Mouse (Mus musculus) adrenal gland, adult 18-20 months (tissue): ENCODE data around the gene Foxn3. TPM values are rescaled to one million over a fixed set of nuclear protein-coding genes. Genes with fewer than 3 reads are reported as not detected.

ENCODE experiments used
- DNase-seq, 2 experiments: peaks; one replicate each; pipeline ENCODE4 v3.0.0; 2021 to 2022; ENCODE audit warnings: low spot score in 2 of 2
- total RNA-seq, 2 experiments: library from RNA; stranded (reverse); gene quantifications; 1 replicate in 1 of 2; 2 replicates in 1 of 2; pipeline ENCODE4 v1.2.3; 2021

The Foxn3 gene
- total RNA-seq, 2 experiments from 2014 or later, result 41.4 to 49.2 TPM

DNA sequence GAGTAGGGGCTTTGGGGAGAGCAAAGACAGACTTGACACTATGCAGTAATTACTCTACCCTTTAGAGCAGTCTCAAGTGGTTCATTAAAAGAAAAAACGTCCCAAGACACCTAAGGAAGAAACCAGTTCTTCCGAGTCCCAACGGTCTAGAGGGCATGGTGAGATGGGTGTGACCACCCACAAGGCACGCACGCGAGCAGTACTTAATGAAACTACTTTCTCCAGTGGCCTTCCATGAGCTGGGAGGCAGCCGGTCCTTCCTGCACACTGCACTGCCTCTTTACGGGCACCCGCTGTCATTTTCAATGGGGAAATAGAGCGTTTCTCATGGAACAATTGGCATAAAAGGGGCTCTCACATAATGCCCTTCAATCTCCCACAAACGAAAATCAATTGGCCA is 294.4 kb downstream of the Foxn3 start:
- no peak for DNase-seq

DNA sequence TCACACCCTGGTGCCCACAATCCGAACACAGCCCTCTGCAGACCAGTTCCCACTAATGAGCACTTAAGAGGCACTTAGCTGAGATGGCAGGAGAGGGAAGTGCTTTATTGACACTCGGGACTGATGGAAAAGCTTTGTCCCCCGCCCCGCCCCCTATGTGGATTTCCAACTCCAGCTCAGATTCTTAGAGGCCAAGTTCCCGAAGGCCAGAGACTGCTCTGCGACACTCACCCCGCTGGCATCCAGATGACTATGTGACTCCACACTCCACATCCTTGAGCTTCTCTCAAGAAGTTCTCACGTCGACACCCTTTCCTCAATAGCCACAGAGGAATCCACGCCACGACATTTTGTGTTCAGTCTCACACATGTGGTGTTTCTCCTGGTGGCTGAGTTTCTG is 295.6 kb downstream of the Foxn3 start:
- peak in 1 of 2 experiments; percentile 25 for DNase-seq

DNA sequence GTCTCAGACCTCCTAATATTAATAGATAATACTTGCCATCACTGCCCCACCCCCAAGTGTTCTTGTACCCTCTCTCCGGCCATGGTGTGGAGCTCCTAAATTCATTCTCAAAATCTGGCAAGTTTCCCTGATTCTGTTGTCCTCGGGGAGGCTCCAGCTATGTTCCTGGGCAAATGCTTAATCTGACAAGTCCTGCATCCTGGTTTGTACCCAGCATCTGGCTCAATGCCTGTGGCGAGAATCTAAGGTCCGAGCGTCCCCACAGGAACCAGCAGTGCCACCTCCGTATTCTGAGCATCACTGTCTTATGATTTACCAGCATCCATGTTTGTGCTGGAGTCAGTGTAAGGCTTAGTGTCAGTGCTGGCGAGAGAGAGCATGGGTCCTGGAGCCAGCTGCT is 296.9 kb downstream of the Foxn3 start:
- no peak for DNase-seq

DNA sequence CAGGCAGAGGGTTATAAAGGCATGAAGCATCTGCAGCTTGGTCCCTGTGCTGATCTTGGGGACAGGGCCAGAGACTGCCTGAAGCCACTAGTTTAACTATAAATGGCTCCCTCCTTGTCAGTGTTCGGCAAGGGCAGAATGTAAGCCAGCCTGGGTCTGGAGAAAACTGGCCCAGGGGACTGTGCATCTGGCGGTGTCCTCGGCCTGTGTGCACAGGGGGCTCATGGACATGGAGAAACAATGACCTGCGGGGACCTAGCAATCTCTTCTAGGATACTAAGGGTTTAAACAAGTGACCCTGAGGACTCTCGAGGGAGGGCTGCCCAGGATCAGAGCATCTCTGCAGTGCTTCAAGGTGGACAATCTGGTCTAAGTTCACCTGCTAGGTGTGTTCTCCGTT is 297.6 kb downstream of the Foxn3 start:
- DNase-seq, result no peak

DNA sequence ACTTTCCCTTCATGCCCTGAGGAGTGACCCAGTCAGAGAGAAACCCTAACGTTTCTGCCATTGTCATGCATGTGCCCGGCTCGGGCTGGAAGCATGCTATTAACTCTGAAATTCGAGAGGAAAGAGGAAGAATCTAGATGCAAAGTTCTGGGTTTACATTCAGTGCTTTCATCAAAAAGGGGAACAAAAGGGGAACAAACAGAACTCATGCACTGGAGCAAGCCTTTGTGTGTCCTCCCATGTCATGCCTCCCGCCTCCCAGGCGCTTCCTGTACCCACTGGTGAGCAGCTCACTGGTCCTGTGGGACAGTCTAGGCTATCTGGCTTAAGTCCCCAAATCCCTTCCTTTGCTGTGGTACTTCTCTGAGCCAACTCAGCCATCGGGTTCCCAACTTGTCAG is 299.0 kb downstream of the Foxn3 start:
- no peak for DNase-seq

DNA sequence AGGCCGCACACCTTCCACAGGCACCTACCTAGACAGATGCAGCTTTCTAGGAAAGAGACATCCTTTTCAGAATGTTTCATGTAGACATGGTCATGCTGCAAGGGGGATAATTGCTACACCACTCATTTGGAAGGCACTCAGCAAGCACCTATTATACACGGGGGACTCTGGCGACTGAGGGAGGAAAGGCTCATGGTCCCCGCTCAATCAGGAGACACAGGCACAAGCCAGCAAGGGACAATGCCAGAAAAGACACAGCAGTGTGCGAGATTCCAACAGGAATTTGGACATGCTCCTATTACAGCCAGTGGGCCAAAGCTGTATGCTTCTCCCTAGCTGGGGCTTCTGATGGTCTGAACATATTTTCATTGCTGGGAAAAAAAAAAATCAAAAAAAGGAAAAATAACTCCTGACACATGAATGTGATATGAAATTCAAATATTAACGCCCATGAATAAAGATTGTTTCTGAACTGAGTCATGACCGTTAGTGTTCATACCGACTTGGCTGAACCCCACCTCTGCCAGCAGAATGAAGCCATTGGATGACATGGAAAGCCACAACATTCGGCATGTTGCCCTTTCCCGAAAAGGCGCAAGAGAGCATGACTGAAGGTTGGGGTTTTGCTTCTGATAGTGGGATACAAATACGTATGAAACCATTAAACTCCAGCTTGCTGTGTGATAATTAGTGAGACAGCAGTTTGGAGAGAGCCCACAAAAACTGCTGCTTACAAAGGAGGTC is 299.6 kb downstream of the Foxn3 start:
- no peak for DNase-seq

DNA sequence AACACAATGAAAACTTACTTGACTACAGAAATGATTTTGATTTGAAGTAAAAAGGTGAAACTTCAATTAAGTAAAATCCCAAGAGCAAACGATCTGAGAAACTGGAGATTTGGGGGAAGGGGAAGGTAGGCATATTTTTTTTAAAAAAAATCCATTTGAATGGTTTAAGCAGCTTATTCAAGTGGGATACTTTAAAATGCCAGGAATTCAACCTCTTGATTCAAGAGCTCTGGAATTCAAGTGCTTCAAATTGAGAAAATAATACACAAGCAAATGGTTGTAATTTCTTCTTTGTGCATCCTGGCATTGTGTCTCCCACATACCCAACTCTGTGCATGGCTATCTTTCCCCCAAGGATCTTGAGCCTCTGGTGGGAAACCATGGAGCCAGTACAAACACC is 300.5 kb downstream of the Foxn3 start:
- no peak for DNase-seq

DNA sequence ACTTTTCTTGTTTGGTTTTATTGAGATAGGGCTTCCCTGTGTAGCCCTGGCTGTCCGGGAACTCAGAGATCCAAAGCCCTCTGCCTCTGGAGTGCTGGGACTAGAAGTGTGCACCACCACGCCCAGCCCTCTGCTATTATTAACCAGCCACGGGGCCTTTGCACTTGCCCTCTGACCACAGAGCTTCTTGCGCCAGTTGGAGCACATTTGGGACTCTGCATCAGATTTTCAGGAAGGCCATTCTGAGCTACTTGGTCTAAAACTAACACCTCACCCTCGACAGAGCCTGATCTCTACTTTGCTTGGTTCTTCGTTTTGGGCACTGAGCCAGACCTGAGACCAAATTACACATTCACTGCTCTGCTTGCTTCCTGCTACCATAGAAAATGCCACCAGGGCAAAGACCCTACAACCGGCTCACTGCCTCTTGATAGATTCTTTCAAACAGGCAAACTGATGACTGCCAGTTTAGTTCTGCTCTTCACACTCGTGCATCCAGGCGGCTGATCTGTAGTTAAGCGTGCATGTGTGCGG is 301.2 kb downstream of the Foxn3 start:
- DNase-seq, result no peak

DNA sequence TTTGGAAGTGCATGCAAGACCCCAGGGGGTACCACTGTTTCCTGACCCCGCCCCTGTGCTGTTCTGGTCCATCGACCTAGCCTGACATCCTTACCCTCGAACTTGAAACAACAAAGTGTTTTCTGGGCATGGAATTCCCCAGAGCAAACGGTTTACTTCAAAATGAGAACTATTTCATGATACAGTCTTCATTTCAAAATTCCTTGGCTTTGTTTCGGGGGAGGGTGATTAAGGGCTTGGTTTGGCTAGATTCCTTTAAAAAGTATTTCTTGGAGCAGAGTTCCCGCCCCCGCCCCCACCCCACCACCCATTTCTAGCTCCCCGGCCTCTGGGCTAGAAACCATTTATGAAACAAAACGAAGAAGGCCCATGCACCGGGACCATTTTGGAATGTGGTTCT is 303.2 kb downstream of the Foxn3 start:
- no peak for DNase-seq

DNA sequence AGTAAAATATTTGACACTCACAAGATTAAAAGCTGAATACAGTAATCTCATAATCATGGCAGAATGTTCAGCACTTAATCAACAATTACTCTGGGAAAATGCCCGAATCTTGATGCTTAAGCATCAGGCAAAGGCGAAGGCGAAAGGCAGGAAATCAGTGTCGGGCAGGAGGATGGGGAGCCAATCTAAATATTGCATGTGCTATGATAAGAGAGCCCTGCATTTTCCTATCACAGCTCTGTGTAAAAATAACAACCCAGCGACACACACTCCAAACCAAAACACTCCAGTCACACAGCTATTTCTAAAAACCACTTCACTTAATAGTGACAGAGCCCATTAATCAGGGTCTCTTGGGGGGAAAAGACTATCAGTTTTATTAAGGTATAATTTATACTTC is 305.8 kb downstream of the Foxn3 start:
- DNase-seq, result no peak

DNA sequence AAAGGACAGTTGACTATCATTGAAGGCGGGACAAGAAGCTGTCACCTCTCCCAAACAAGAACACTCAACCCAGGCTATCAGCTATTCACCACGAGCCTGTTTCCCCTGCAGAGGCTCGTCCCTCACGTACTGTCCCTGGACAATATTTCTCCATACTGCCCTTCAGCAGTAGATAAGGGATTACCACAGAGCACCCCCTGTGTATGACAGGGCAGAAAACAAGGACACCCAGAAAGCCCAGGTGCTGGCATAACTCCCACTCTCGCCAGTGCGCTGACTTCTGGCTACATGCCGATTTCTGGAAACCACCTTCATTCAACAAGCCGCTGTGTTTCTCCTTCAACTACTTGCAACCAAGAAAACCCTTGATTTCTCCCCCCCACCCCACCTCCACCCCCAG is 306.4 kb downstream of the Foxn3 start:
- DNase-seq, result no peak

DNA sequence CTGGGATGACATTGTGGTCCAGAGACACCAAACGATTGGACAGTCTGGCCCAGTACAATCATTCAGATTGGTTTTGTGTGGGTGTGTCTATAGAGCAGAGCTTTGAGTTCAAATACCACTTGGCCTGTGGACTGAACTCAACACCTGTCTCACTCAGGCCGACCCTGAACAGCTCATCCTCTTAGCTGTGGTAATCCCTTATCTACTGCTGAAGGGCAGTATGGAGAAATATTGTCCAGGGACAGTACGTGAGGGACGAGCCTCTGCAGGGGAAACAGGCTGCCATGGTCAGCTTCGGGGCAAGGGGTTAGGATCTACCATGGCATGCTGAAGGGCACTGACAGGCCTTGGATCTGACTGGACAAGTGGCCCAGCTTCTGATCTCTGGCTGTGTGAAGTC is 306.9 kb downstream of the Foxn3 start:
- no peak for DNase-seq

DNA sequence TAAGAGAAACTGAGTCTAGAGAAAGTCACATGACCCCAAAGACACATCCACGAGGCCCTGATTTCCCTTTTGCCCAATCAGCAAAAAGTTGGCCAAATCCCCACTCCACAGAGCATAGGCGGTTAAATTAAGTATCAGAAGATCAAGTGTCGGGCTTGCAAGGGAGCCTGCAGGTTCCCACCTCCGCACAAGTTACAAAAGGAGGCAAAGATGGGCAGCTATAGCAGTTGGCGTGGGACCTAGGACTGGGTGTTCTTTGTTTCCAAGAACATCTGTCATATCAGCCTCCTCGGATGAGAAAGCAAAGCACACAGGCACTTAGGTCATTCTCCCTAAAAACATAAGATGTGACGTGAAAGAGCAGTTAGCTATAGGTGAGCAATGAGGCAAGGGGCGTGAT is 308.9 kb downstream of the Foxn3 start:
- DNase-seq, result no peak

DNA sequence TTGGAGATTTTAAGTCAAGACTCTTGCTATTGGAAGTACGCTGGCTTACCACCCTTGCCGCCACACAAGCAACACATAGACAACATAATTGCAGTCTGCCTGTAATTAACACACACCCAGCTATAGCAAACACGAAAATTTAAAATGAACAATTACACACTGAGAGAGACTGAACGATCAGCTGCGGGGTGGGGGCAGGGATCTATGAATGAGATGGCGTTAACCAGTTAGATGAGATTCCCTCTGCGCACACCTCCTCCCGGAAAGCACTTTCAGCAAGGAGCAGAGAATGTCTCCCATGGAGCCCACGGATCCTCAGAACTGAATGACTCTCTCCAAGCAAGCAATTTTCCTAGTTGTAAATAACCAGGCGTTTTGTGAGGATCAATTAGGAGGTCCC is 309.8 kb downstream of the Foxn3 start:
- no peak for DNase-seq

DNA sequence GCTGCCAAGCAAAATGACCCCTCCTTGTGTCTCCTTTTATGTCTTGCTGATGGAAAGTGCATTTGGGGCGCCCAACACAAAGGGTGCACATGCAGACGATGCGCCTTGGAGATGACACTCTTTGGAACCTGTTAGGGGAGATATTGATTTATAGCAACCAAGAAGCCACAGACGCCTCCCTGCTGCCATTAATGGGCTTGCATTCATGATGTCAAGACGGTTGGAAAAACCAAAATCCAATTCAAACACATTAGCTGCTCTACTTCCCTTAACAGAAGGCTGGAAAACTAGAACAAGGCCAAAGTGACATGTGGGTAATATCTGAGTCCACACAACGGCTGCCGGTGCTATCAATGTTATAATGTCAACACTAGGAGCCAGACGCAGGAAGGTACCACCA is 314.8 kb downstream of the Foxn3 start:
- DNase-seq, result no peak

DNA sequence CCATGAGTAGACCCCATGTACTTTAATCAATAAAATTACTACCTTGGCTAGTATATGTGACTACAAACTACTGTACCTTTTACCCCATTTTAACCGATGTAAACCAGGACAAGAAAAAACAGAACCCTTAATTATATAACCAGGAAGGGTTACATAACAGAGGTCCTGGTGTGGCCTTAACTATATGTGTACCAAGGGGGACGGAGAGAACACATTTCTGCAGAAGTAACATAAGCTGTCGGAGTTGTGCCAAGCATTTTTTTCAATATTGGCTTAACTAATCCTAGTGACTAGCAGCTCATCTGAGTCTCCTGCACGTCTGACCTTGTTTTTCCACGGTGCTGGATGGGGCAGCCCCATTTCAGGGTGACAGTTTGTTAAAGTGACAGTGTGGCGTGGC is 315.4 kb downstream of the Foxn3 start:
- DNase-seq, result no peak

DNA sequence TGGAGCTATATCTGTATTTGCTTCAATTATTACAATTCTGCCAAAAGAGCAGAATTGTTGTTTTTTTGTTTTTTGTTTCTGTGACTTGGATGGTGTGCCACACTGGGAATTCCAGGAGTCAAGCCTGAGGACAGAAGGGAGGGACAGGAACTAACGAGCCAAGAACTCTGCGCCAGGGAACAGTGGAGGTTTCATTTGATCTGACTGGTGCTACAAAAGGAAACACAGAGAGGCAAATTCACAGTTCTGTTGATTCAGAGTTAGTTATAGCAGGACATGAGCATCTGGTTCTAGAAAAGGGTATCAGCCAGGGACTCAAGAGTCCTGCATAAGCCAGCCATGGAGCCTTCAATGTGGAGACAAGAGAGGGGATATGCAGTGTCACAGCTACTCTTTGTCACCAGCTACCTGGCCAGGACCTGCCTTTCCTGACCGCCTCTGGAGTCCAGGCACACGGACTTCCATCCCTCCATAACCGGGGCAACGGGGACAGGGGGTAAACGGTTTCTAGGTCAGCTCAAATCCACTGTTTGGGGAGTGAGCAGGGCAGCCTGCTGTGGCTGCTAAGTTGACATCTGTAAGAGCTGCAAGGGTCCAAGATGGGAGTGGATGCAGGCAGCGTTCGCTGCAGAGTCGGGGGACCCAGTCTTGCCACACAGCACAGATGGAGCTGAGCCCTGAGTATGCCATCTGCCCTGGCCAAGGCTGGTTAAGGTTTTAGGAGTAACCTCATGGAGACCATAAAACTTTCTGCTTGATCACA is 316.2 kb downstream of the Foxn3 start:
- no peak for DNase-seq

DNA sequence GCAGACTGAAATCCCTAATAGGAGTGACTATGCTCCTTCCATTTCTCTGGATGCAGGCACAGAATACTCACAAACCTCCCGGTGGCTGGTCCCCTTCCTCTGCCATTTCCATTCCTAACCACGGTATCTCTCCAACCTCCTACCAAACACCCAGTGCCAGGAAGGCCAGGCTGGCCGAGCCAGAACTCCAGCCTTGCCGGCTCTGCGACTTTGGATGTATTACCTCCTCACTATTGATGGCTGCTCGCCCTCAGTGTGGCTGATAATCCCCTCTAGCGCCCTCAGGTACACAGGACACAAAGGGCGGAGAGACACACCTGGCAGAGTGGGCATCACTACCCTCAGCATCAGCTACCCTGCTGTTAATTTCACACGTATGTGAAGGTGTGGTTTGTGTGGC is 318.7 kb downstream of the Foxn3 start:
- DNase-seq, result no peak

DNA sequence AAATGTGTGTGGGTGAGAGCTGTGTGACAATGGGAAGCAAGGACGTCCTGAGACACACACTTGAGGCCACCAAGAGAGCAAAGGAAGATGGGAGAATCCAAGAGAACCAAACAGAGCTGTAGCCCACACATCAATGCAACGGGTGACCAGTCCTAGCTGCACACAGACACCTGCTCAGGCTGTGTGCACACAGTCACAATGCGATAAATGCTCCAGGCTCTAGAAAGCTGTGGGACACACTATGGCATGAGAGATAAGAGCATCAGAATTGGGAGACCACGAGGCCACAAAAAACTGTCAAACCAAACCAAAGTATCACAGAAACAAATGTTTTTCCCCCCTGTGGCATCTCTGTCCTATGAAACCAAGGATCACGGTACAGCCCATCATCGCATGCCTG is 319.1 kb downstream of the Foxn3 start:
- no peak for DNase-seq

DNA sequence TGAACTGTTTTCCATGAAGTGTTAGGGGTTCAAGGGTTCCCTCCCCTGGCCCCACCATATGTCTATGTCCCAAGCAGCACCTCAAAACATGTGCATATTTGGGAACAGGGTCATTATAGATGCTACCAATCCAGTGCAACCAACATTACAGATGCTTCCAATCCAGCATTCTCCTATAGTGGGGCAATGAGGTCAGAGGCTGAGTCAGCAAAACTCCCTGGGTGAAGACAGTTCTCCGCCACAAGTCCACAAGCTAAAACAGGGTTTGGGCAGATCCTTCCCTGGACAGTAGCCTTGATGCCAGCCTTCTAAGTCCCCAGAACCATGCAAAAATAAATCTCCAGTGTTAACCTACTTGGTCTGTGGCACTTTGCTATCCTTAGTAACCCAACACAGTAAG is 320.1 kb downstream of the Foxn3 start:
- DNase-seq, result no peak

DNA sequence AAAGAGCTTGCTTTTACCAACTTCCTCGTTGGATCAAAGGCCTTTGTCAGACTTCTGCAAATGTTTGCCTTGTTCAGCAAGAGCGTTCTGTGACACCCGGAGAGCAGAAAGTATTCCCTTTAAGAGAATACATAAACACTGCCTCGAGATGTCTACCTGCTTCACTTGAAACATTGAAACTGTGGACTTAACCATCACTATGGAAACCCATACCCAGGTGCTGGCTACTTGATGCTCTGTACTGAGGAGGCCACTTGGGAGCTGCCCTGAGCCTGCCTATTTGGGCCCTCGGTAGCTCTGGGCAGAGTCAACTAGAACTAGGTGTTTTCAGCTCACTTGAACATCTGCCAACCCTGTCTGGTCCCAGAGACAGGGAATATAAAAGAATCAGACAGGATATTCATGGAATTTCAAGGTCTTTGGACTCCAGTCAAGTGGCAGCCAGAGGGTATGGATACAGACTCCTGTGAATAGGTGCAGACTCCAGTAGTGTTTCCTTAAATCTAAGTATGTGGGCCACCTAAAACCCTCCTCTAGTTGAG is 323.1 kb downstream of the Foxn3 start:
- DNase-seq, result no peak

DNA sequence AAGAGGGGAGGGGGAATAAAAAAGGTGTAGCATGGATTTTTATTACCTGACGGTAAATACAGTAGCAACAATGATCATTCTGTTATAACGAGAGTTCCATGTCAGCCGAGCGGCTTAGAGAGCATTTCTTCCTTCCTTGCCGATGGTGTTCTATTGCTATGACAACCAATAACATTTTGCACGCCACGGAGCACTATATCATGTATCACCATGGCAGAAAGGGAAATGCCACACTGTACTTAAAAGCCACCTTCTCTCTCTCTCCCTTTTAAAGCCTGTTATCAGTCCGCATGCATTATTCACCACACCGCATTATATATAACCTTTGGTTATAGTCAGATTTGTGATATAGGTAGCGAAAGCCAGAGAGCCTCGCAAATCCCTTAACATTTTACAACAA is 323.6 kb downstream of the Foxn3 start:
- DNase-seq, result no peak
